Mouse (Mus musculus) common myeloid progenitor, adult 5-6 weeks (primary cell): ENCODE measurements around the gene Ccdc124. TPM values are rescaled to one million over a fixed set of nuclear protein-coding genes. Genes with fewer than 3 reads are reported as not detected.
"Not testable (repeated sequence)": the region's sequence is repeated elsewhere in the genome, so short reads cannot be mapped to it uniquely, and the experiment has no call there.

Source experiments
- ATAC-seq: replicated peaks from 2 replicates; pipeline ENCODE4 v1.8.0; 2016; ENCODE audit warnings: low read depth, mild to moderate bottlenecking, moderate TSS enrichment, inconsistent platforms; ENCODE audit not compliant: poor library complexity, severe bottlenecking
- total RNA-seq: library from RNA; stranded (forward); fragments of 200-1000, 187-1606 nt; gene quantifications from 2 replicates; pipeline ENCODE4 v1.2.3, GENCODE M21; 2017

Ccdc124 gene
- total RNA-seq, 1 experiment from 2014 or later = 28.6 TPM

GRCm38 (mm10) chr8:70896316-70897020 is 22.7 kb upstream of the Ccdc124 start:
- no peak for ATAC-seq

GRCm38 (mm10) chr8:70895571-70896259 is 22.0 kb upstream of the Ccdc124 start:
- ATAC-seq = not testable (repeated sequence)

- no peak for ATAC-seq
Measured at GRCm38 (mm10) chr8:70894771-70895545, 21.2 kb upstream of the Ccdc124 start.

- no peak for ATAC-seq
Measured at GRCm38 (mm10) chr8:70894385-70894720, 20.6 kb upstream of the Ccdc124 start.

GRCm38 (mm10) chr8:70893656-70894384 is 20.1 kb upstream of the Ccdc124 start:
- peak; percentile 33 for ATAC-seq

- ATAC-seq = no peak
Measured at GRCm38 (mm10) chr8:70892896-70893655, 19.3 kb upstream of the Ccdc124 start.

- ATAC-seq = no peak
Measured at GRCm38 (mm10) chr8:70892022-70892895, 18.5 kb upstream of the Ccdc124 start, which contains the start of gene Slc5a5. TSS of gene Slc5a5 (minus strand) at chr8:70892757.

- peak; percentile 20; the same call in 1 of the 2 replicates for ATAC-seq
Measured at GRCm38 (mm10) chr8:70891356-70891755, 17.6 kb upstream of the Ccdc124 start.

GRCm38 (mm10) chr8:70890656-70891055 is 16.9 kb upstream of the Ccdc124 start:
- ATAC-seq = no peak

GRCm38 (mm10) chr8:70887669-70888068 is 13.9 kb upstream of the Ccdc124 start:
- ATAC-seq = no peak; the same call in 1 of the 2 replicates

GRCm38 (mm10) chr8:70885612-70886011 is 11.9 kb upstream of the Ccdc124 start:
- peak; percentile 65 for ATAC-seq

GRCm38 (mm10) chr8:70884683-70885082 is 10.9 kb upstream of the Ccdc124 start:
- ATAC-seq = 0 out of 2 replicates have a peak, but pooled peaks have one; percentile 8

- no peak for ATAC-seq
Measured at GRCm38 (mm10) chr8:70884186-70884585, 10.5 kb upstream of the Ccdc124 start.

- no peak for ATAC-seq
Measured at GRCm38 (mm10) chr8:70880546-70880945, 6.8 kb upstream of the Ccdc124 start.

- ATAC-seq = no peak
Measured at GRCm38 (mm10) chr8:70880126-70880525, 6.4 kb upstream of the Ccdc124 start.

GRCm38 (mm10) chr8:70879500-70879899 is 5.8 kb upstream of the Ccdc124 start:
- no peak for ATAC-seq

GRCm38 (mm10) chr8:70878178-70878577 is 4.4 kb upstream of the Ccdc124 start:
- no peak for ATAC-seq

GRCm38 (mm10) chr8:70876382-70876781 is 2.6 kb upstream of the Ccdc124 start:
- ATAC-seq = no peak
